Mouse (Mus musculus) G1E (cell line): ENCODE results near the gene Ttc5. TPM values are rescaled to one million over a fixed set of nuclear protein-coding genes. Genes with fewer than 3 reads are reported as not detected.
A peak's percentile ranks its signal among the peaks of the same experiment; 100 is the strongest.

Experiments
- ATAC-seq: 2 replicates; pipeline ENCODE4 v1.8.0; 2016; ENCODE audit warnings: mild to moderate bottlenecking; ENCODE audit not compliant: insufficient number of reproducible peaks, poor library complexity, low FRiP score, severe bottlenecking; ENCODE audit errors: extremely low read depth
- DNase-seq: peaks from one replicate; pipeline ENCODE4 v3.0.0; 2012; ENCODE audit warnings: low spot score
- H3K27me3 ChIP-seq: 2 replicates; pipeline ENCODE4 v1.6.1; 2012; ENCODE audit warnings: mild to moderate bottlenecking, low read length, inconsistent platforms; ENCODE audit not compliant: insufficient read depth
- H3K36me3 ChIP-seq: replicated peaks from 2 replicates; pipeline ENCODE3; 2012; ENCODE audit warnings: mild to moderate bottlenecking, inconsistent platforms
- H3K4me1 ChIP-seq: 2 replicates; pipeline ENCODE4 v1.6.1; 2012; ENCODE audit warnings: low read depth, low read length, inconsistent platforms, mixed read lengths; ENCODE audit not compliant: insufficient read depth
- H3K4me3 ChIP-seq: 2 replicates; pipeline ENCODE4 v1.5.1; 2012; ENCODE audit warnings: low read depth, mild to moderate bottlenecking, inconsistent platforms, low read length, moderate library complexity, mixed read lengths
- H3K9me3 ChIP-seq: replicated peaks from 2 replicates; pipeline ENCODE4 v1.6.1; 2012; ENCODE audit warnings: inconsistent platforms
- CTCF ChIP-seq: IDR thresholded peaks from 2 replicates; pipeline ENCODE4 v1.5.1; 2012; ENCODE audit warnings: low read depth, low read length, inconsistent platforms, mixed read lengths
- GATA1 ChIP-seq: IDR thresholded peaks from 2 replicates; pipeline ENCODE4 v1.6.1; 2012; ENCODE audit warnings: borderline replicate concordance, low read length, inconsistent platforms, mixed read lengths
- GATA2 ChIP-seq: IDR thresholded peaks from 2 replicates; pipeline ENCODE4 v1.6.1; 2012; ENCODE audit warnings: low read depth, low read length, inconsistent platforms, borderline replicate concordance
- POLR2AphosphoS5 ChIP-seq: IDR thresholded peaks from 2 replicates; pipeline ENCODE4 v1.6.1; 2012; ENCODE audit warnings: low read depth, low read length, inconsistent platforms; ENCODE audit not compliant: insufficient replicate concordance
- TAL1 ChIP-seq: conservative IDR thresholded peaks from 2 replicates; pipeline ENCODE4 v1.6.1; 2012; ENCODE audit warnings: low read depth, low read length, inconsistent platforms, mixed read lengths
- polyA plus RNA-seq: library from polyadenylated mRNA; stranded (reverse); fragments of >175 nt; gene quantifications from 2 replicates; pipeline ENCODE4 v1.2.3, GENCODE M21; 2012
- total RNA-seq, 2 experiments: library from RNA; stranded (forward) in 1 of 2; stranded (reverse) in 1 of 2; fragments of 200-1000 nt in 1 of 2; fragments of >200 nt in 1 of 2; fragmentation: Nextera tagmentation in 1 of 2; gene quantifications; 2 replicates each; pipeline ENCODE4 v1.2.3; 2014 to 2017

The Ttc5 gene
- total and polyA plus RNA-seq, 3 experiments, result 40.2 to 45.8 (median 43.4) TPM

GRCm38 (mm10) chr14:50784391-50785250 lies 698 bp downstream of the Ttc5 start:
- TF ChIP-seq TAL1 (no peak), POLR2AphosphoS5 (no peak), CTCF (no peak), GATA2 (no peak), GATA1 (no peak)
- Histone ChIP-seq H3K4me1 (peaks cover 16% of the 10 kb centered on the region), H3K36me3 (peaks cover 42% of the 10 kb centered on the region), H3K4me3 (peak overlapping the region; percentile 87), H3K27me3 (no peaks in the 10 kb centered on the region), H3K9me3 (no peaks in the 10 kb centered on the region)
- DNase-seq (no peak), ATAC-seq (no peak)

GRCm38 (mm10) chr14:50782166-50782565 lies 3.2 kb downstream of the Ttc5 start:
- TF ChIP-seq GATA2 (no peak), CTCF (no peak), GATA1 (no peak), POLR2AphosphoS5 (no peak), TAL1 (no peak)
- Histone ChIP-seq H3K4me1 (peaks cover 16% of the 10 kb centered on the region), H3K36me3 (peaks cover 42% of the 10 kb centered on the region), H3K4me3 (no peak overlapping the region), H3K27me3 (no peaks in the 10 kb centered on the region), H3K9me3 (no peaks in the 10 kb centered on the region)
- DNase-seq (no peak), ATAC-seq (no peak)

GRCm38 (mm10) chr14:50771342-50771741 lies 14.0 kb downstream of the Ttc5 start:
- TF ChIP-seq TAL1 (no peak), CTCF (no peak), GATA2 (no peak), GATA1 (no peak), POLR2AphosphoS5 (no peak)
- H3K36me3 ChIP-seq, result peaks cover 88% of the 10 kb centered on the region
- no peak for ATAC-seq
- no peaks in the 10 kb centered on the region for H3K9me3 ChIP-seq
- H3K4me1 ChIP-seq, result peaks cover 3% of the 10 kb centered on the region; the same call in 1 of the 2 replicates
- DNase-seq, result no peak
- no peak overlapping the region for H3K4me3 ChIP-seq
- no peaks in the 10 kb centered on the region; the same call in 1 of the 2 replicates for H3K27me3 ChIP-seq

- Histone ChIP-seq H3K4me3 (no peak overlapping the region), H3K36me3 (peaks cover 59% of the 10 kb centered on the region), H3K4me1 (no peaks in the 10 kb centered on the region), H3K9me3 (no peaks in the 10 kb centered on the region), H3K27me3 (no peaks in the 10 kb centered on the region)
- ATAC-seq, result no peak
- TF ChIP-seq CTCF (no peak), GATA1 (no peak), TAL1 (no peak), GATA2 (no peak), POLR2AphosphoS5 (no peak)
- no peak for DNase-seq
Observed at GRCm38 (mm10) chr14:50765736-50766135, 19.6 kb downstream of the Ttc5 start.

- ATAC-seq (no peak), DNase-seq (no peak)
- TF ChIP-seq GATA1 (no peak), TAL1 (no peak), CTCF (no peak), GATA2 (no peak), POLR2AphosphoS5 (no peak)
- H3K4me1 ChIP-seq, result no peaks in the 10 kb centered on the region
- H3K27me3 ChIP-seq, result 0 out of 2 replicates have a peak, but pooled peaks cover 2% of the 10 kb centered on the region
- no peak overlapping the region for H3K4me3 ChIP-seq
- H3K9me3 ChIP-seq, result no peaks in the 10 kb centered on the region
- peaks cover 5% of the 10 kb centered on the region for H3K36me3 ChIP-seq
Observed at GRCm38 (mm10) chr14:50758416-50759085, 26.8 kb downstream of the Ttc5 start.

- no peaks in the 10 kb centered on the region for H3K36me3 ChIP-seq
- ATAC-seq, result no peak
- H3K4me1 ChIP-seq, result no peaks in the 10 kb centered on the region
- DNase-seq, result no peak
- no peak for TF ChIP-seq CTCF
- no peak for TF ChIP-seq GATA1
- no peak for TF ChIP-seq TAL1
- no peak for TF ChIP-seq POLR2AphosphoS5
- TF ChIP-seq GATA2, result no peak
- H3K27me3 ChIP-seq, result no peaks in the 10 kb centered on the region
- H3K9me3 ChIP-seq, result no peaks in the 10 kb centered on the region
- no peak within 1 kb of the TSS for H3K4me3 ChIP-seq
Observed at GRCm38 (mm10) chr14:50744994-50745393, 40.3 kb downstream of the Ttc5 start, which contains the start of gene Olfr749. Olfr749 (minus strand) TSS chr14:50745094.
